Mouse (Mus musculus): ENCODE results near the gene Saa2. TPM values are rescaled to one million over a fixed set of nuclear protein-coding genes. Genes with fewer than 3 reads are reported as not detected.
"Not testable (repeated sequence)": the region's sequence is repeated elsewhere in the genome, so short reads cannot be mapped to it uniquely, and the experiment has no call there.

Gene Saa2
- total and polyA plus RNA-seq, 3 experiments = not detected

DNA sequence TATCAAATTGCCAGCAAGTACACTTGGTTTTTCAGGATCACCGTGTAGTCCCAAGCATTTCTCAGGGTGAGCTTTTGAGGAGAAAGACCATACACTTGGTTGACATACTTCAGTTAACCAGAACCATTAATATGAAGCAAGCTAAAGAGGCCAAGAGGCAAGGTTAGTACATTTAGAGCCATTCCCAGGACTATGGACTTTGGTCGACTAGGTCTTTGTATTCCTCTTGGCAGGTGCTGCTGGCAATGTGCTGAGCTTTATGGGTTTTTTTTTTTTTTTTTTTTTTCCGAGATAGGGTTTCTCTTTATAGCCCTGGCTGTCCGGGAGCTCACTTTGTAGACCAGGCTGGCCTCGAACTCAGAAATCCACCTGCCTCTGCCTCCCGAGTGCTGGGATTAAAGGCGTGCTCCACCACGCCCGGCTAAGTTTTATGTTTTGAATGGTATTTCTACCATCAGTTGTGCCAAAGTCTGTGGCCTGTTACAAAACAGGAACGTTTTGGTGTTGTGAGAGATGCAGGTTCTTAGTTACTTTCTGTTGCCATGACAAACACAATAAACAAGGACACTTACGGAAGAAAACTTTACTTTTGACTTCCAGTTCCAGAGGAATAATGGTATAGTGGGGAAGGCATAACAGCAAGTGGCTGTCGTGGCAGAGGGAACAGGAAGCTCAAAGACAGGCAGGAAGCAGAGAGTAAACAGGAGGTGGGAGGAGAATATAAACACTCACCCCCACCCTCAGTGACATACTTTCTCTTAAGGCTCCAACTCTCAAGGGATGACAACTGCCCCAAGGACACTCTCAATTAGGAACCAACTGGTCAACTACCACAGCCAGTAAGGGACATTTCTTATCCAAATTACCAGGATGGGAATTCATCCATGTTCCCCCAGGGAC lies 12.8 kb upstream of the Saa2 start:
- H3K9me3 ChIP-seq (replicated peaks; ENCODE audit: low read length) = no peaks in the 10 kb centered on the region
- dilution Hi-C loops (cut with MboI; ENCODE audit: extremely low pct_ligation_motif_present, extremely low pct_unique_long_range_greater_than_20kb, low sequenced_read_pairs) (no loop called here), in situ Hi-C loops (cut with MboI; ENCODE audit: low pct_ligation_motif_present, low pct_unique_long_range_greater_than_20kb, low sequenced_read_pairs) (no loop called here)
- H3K4me3 ChIP-seq (replicated peaks in 1 of 3; ENCODE audit: low read depth in 2 of 3, low read length in 2 of 3, poor library complexity in 1 of 3) = no peak overlapping the region
- H3K4me1 ChIP-seq (ENCODE audit: control insufficient read depth in 1 of 2, insufficient read depth in 2 of 2) = peaks cover 10 to 25% of the 10 kb centered on the region in 2 experiments
- H3K9ac ChIP-seq (ENCODE audit: insufficient read depth, low read depth) = no peak overlapping the region
- H3K36me3 ChIP-seq (replicated peaks in 1 of 2; ENCODE audit: control insufficient read depth in 1 of 2, insufficient read depth in 1 of 2, low read length in 1 of 2) = no peaks in the 10 kb centered on the region
- DNase-seq (ENCODE audit: extremely low read depth) = no peak
- H3K27me3 ChIP-seq (replicated peaks) = no peaks in the 10 kb centered on the region
- TF ChIP-seq IRF4 (IDR thresholded peaks at IDR 0.05; ENCODE audit: low read depth, low read length) (no peak), POLR2A (IDR thresholded peaks at IDR 0.05; ENCODE audit: low read depth, low read length) (no peak), MEF2A (IDR thresholded peaks at IDR 0.05; ENCODE audit: borderline replicate concordance, low read depth, low read length) (no peak), MAX (IDR thresholded peaks at IDR 0.05; ENCODE audit: low read length) (no peak)
- H3K27ac ChIP-seq (ENCODE audit: insufficient read depth, low read depth) = no peak overlapping the region
- H3K4me2 ChIP-seq (ENCODE audit: insufficient read depth, low read depth, poor library complexity, severe bottlenecking) = no peak overlapping the region
- no peaks in the 10 kb centered on the region for H3K79me2 ChIP-seq (replicated peaks; ENCODE audit: control insufficient read depth, extremely low read depth, insufficient read depth, poor library complexity, severe bottlenecking)

DNA sequence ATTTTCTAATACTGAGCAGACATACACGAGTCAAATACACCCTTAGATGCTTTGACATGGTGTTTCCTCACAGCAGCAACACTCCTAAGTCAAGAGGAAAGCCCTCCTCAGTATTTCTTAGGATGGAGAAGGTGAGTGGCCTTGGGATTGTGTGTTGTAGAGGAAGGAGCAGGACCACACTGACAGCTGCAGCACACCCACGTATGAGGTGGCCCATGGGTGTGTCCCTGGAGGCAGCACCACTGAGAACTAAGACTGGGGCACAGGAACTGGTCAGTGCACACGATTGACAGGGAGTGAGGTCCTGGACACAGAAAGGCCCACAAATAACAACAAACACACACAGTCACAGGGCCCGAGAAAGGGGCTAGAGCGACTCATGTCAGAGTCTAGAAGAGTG lies 11.5 kb upstream of the Saa2 start:
- not testable (repeated sequence) for H3K36me3 ChIP-seq (replicated peaks in 1 of 2; ENCODE audit: control insufficient read depth in 1 of 2, insufficient read depth in 1 of 2, low read length in 1 of 2)

DNA sequence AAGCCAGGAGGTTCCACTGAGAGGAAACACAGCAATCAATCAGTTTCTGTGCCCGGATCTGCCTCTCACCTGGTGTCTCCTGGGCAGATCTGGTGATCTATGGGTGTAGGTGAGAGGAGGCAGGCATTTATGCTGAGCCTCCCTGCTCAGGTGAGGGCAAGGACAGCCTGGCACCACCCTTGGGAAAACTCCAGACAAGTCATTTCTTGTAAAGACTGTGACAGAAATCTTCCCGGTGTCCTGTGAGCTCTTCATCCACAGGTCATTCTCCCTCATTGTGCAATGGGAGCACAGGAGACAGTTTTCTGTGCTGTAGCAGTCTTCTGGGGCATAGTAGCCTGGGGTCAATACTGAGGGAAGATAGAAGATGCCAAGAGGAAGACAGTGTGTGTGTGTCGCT lies 8.7 kb upstream of the Saa2 start, which contains the start of gene Saa1:
Saa1 (minus strand) TSS at position 101 of the 400 bp plus-strand sequence.
- H3K9ac ChIP-seq (ENCODE audit: insufficient read depth, low read depth); H3K9me3 ChIP-seq (replicated peaks; ENCODE audit: low read length); H3K27ac ChIP-seq (ENCODE audit: insufficient read depth, low read depth); H3K36me3 ChIP-seq (replicated peaks in 1 of 2; ENCODE audit: control insufficient read depth in 1 of 2, insufficient read depth in 1 of 2, low read length in 1 of 2); in situ Hi-C loops (cut with MboI; ENCODE audit: low pct_ligation_motif_present, low pct_unique_long_range_greater_than_20kb, low sequenced_read_pairs); H3K4me3 ChIP-seq (replicated peaks in 1 of 3; ENCODE audit: low read depth in 2 of 3, low read length in 2 of 3, poor library complexity in 1 of 3); H3K27me3 ChIP-seq (replicated peaks); DNase-seq (ENCODE audit: extremely low read depth); H3K4me2 ChIP-seq (ENCODE audit: insufficient read depth, low read depth, poor library complexity, severe bottlenecking); dilution Hi-C loops (cut with MboI; ENCODE audit: extremely low pct_ligation_motif_present, extremely low pct_unique_long_range_greater_than_20kb, low sequenced_read_pairs); H3K79me2 ChIP-seq (replicated peaks; ENCODE audit: control insufficient read depth, extremely low read depth, insufficient read depth, poor library complexity, severe bottlenecking): not testable (repeated sequence)
- H3K4me1 ChIP-seq (ENCODE audit: control insufficient read depth in 1 of 2, insufficient read depth in 2 of 2) = peaks cover 8 to 20% of the 10 kb centered on the region in 2 experiments

More for the DNA sequence above, 11.5 kb upstream of the Saa2 start:
- H3K4me2 ChIP-seq (ENCODE audit: insufficient read depth, low read depth, poor library complexity, severe bottlenecking); H3K4me3 ChIP-seq (replicated peaks in 1 of 3; ENCODE audit: low read depth in 2 of 3, low read length in 2 of 3, poor library complexity in 1 of 3); H3K27ac ChIP-seq (ENCODE audit: insufficient read depth, low read depth); in situ Hi-C loops (cut with MboI; ENCODE audit: low pct_ligation_motif_present, low pct_unique_long_range_greater_than_20kb, low sequenced_read_pairs); H3K79me2 ChIP-seq (replicated peaks; ENCODE audit: control insufficient read depth, extremely low read depth, insufficient read depth, poor library complexity, severe bottlenecking); dilution Hi-C loops (cut with MboI; ENCODE audit: extremely low pct_ligation_motif_present, extremely low pct_unique_long_range_greater_than_20kb, low sequenced_read_pairs); H3K27me3 ChIP-seq (replicated peaks); H3K9ac ChIP-seq (ENCODE audit: insufficient read depth, low read depth); H3K9me3 ChIP-seq (replicated peaks; ENCODE audit: low read length); DNase-seq (ENCODE audit: extremely low read depth): not testable (repeated sequence)
- peaks cover 6 to 16% of the 10 kb centered on the region in 2 experiments for H3K4me1 ChIP-seq (ENCODE audit: control insufficient read depth in 1 of 2, insufficient read depth in 2 of 2)

DNA sequence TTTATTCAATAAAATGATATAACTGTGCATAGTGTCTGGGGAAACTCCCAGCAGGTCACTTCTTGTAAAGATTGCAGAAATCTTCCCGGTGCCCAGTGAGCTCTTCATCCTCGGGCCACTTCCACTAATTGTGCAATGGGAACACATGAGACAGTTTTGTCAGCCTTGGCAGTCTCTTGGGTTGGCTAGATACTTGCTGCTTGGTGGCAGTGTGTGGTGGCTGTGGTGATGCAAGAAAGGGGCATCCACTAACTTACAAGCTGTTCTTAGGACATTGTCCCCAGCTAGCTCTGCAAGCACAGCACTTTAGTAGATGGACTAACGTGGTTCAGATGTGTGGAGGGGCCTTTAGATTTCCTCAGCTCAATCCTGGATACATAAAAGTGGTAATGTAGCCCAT lies 5.8 kb upstream of the Saa2 start:
- Histone ChIP-seq H3K4me3 (replicated peaks in 1 of 3; ENCODE audit: low read depth in 2 of 3, low read length in 2 of 3, poor library complexity in 1 of 3) (no peak overlapping the region), H3K27me3 (replicated peaks) (no peaks in the 10 kb centered on the region), H3K4me1 (ENCODE audit: control insufficient read depth in 1 of 2, insufficient read depth in 2 of 2) (peaks cover 15 to 31% of the 10 kb centered on the region in 2 experiments), H3K36me3 (replicated peaks in 1 of 2; ENCODE audit: control insufficient read depth in 1 of 2, insufficient read depth in 1 of 2, low read length in 1 of 2) (no peaks in the 10 kb centered on the region), H3K27ac (ENCODE audit: insufficient read depth, low read depth) (no peak overlapping the region), H3K79me2 (replicated peaks; ENCODE audit: control insufficient read depth, extremely low read depth, insufficient read depth, poor library complexity, severe bottlenecking) (no peaks in the 10 kb centered on the region), H3K9me3 (replicated peaks; ENCODE audit: low read length) (no peaks in the 10 kb centered on the region), H3K4me2 (ENCODE audit: insufficient read depth, low read depth, poor library complexity, severe bottlenecking) (no peak overlapping the region), H3K9ac (ENCODE audit: insufficient read depth, low read depth) (no peak overlapping the region)
- dilution Hi-C loops (cut with MboI; ENCODE audit: extremely low pct_ligation_motif_present, extremely low pct_unique_long_range_greater_than_20kb, low sequenced_read_pairs) (no loop called here), in situ Hi-C loops (cut with MboI; ENCODE audit: low pct_ligation_motif_present, low pct_unique_long_range_greater_than_20kb, low sequenced_read_pairs) (no loop called here)
- no peak for DNase-seq (ENCODE audit: extremely low read depth)
- TF ChIP-seq KAT2A (IDR thresholded peaks at IDR 0.05; ENCODE audit: insufficient replicate concordance, low read length) (no peak), MEF2A (IDR thresholded peaks at IDR 0.05; ENCODE audit: borderline replicate concordance, low read depth, low read length) (no peak), RAD21 (IDR thresholded peaks at IDR 0.05; ENCODE audit: low read depth, low read length) (no peak), NELFE (IDR thresholded peaks at IDR 0.05; ENCODE audit: low read depth, low read length) (no peak), MAZ (IDR thresholded peaks at IDR 0.05; ENCODE audit: low read depth, low read length) (no peak), ZMIZ1 (IDR thresholded peaks at IDR 0.05; ENCODE audit: low read depth, low read length) (no peak), RCOR1 (conservative IDR thresholded peaks at IDR 0.05; ENCODE audit: low read depth, low read length) (no peak), ELF1 (IDR thresholded peaks at IDR 0.05; ENCODE audit: low read depth, low read length) (no peak), ZKSCAN1 (IDR thresholded peaks at IDR 0.05; ENCODE audit: borderline replicate concordance, low read depth, low read length) (no peak), E2F4 (IDR thresholded peaks at IDR 0.05; ENCODE audit: insufficient replicate concordance, low read depth, low read length) (no peak), HCFC1 (IDR thresholded peaks at IDR 0.05; ENCODE audit: low read depth, low read length) (no peak), UBTF (IDR thresholded peaks at IDR 0.05; ENCODE audit: low read depth, low read length) (no peak), MAX (IDR thresholded peaks at IDR 0.05; ENCODE audit: low read length) (no peak), EP300 (IDR thresholded peaks at IDR 0.05; ENCODE audit: low read length) (no peak), BHLHE40 (IDR thresholded peaks at IDR 0.05; ENCODE audit: low read depth, low read length) (no peak)

Measured in CH12.LX (cell line).